Mouse (Mus musculus) mouse trophoblast stem cell (cell line): Measurements from ENCODE around the gene Slc37a1.

Source experiments
- in situ Hi-C, 2 experiments: fragments of 300-500 bp; cut with MseI, MboI; formaldehyde crosslinking; loops; 2 replicates in 1 of 2; 3 replicates in 1 of 2; pipeline ENCODE4 v1.15.1; 2025

The Slc37a1 gene

GRCm38 (mm10) chr17:31286492-31286891 is at the start of gene Slc37a1:
Gene Slc37a1, plus strand, starts transcription at chr17:31286792.
- in situ Hi-C loops = no loop called here

- in situ Hi-C loops = loop anchor here in 1 of 2 experiments (25.0 kb wide), 1 partner anchor 101 kb away; the partner anchor contains the start of genes Tff2 and Tff3
These were observed 48.2 kb upstream of the Slc37a1 start for GRCm38 (mm10) chr17:31238234-31239020.

- in situ Hi-C loops = loop anchor here in 1 of 2 experiments (25.0 kb wide), 1 partner anchor 104 kb away; the partner anchor contains the start of genes Tff2 and Tff3
These were observed 45.4 kb upstream of the Slc37a1 start for GRCm38 (mm10) chr17:31241156-31241555.

GRCm38 (mm10) chr17:31242764-31243163 is 43.8 kb upstream of the Slc37a1 start:
- in situ Hi-C loops = loop anchor here in 1 of 2 experiments (25.0 kb wide), 1 partner anchor 105 kb away; the partner anchor contains the start of genes Tff2 and Tff3

GRCm38 (mm10) chr17:31245321-31245720 is 41.3 kb upstream of the Slc37a1 start:
- in situ Hi-C loops = loop anchor here in 1 of 2 experiments (25.0 kb wide), 1 partner anchor 108 kb away; the partner anchor contains the start of genes Tff2 and Tff3

- in situ Hi-C loops = loop anchor here in 1 of 2 experiments (25.0 kb wide), 1 partner anchor 110 kb away; the partner anchor contains the start of genes Tff2 and Tff3
These were observed 39.4 kb upstream of the Slc37a1 start for GRCm38 (mm10) chr17:31247144-31247543.

- in situ Hi-C loops = no loop called here
These were observed 32.6 kb upstream of the Slc37a1 start for GRCm38 (mm10) chr17:31253951-31254350.

GRCm38 (mm10) chr17:31254463-31254931 is 32.1 kb upstream of the Slc37a1 start:
- in situ Hi-C loops = no loop called here

- in situ Hi-C loops = loop anchor here (5.0 kb wide), 2 partner anchors 35 to 40 kb away; no protein-coding TSS in a partner anchor
These were observed 29.4 kb upstream of the Slc37a1 start for GRCm38 (mm10) chr17:31257149-31257548.

- in situ Hi-C loops = loop anchor here (5.0 kb wide), 2 partner anchors 34 to 39 kb away; no protein-coding TSS in a partner anchor
These were observed 28.7 kb upstream of the Slc37a1 start for GRCm38 (mm10) chr17:31257898-31258297.

- in situ Hi-C loops = loop anchor here (5.0 kb wide), 2 partner anchors 34 to 39 kb away; no protein-coding TSS in a partner anchor
These were observed 28.2 kb upstream of the Slc37a1 start for GRCm38 (mm10) chr17:31258310-31258865.

- in situ Hi-C loops = loop anchor here (5.0 kb wide), 2 partner anchors 33 to 38 kb away; no protein-coding TSS in a partner anchor
These were observed 27.4 kb upstream of the Slc37a1 start for GRCm38 (mm10) chr17:31259145-31259544.

- in situ Hi-C loops = loop anchor here (5.0 kb wide), 2 partner anchors 32 to 37 kb away; no protein-coding TSS in a partner anchor
These were observed 26.8 kb upstream of the Slc37a1 start for GRCm38 (mm10) chr17:31259825-31260224.

GRCm38 (mm10) chr17:31260430-31260829 is 26.2 kb upstream of the Slc37a1 start:
- in situ Hi-C loops = no loop called here

- in situ Hi-C loops = no loop called here
These were observed 25.2 kb upstream of the Slc37a1 start for GRCm38 (mm10) chr17:31261352-31261751.

GRCm38 (mm10) chr17:31262715-31263114 is 23.9 kb upstream of the Slc37a1 start:
- in situ Hi-C loops = no loop called here

GRCm38 (mm10) chr17:31263770-31264169 is 22.8 kb upstream of the Slc37a1 start:
- in situ Hi-C loops = no loop called here

GRCm38 (mm10) chr17:31264372-31264771 is 22.2 kb upstream of the Slc37a1 start:
- in situ Hi-C loops = no loop called here

GRCm38 (mm10) chr17:31265171-31265572 is 21.4 kb upstream of the Slc37a1 start:
- in situ Hi-C loops = no loop called here

GRCm38 (mm10) chr17:31265831-31266230 is 20.8 kb upstream of the Slc37a1 start:
- in situ Hi-C loops = no loop called here

- in situ Hi-C loops = no loop called here
These were observed 20.2 kb upstream of the Slc37a1 start for GRCm38 (mm10) chr17:31266321-31266950.

- in situ Hi-C loops = no loop called here
These were observed 19.5 kb upstream of the Slc37a1 start for GRCm38 (mm10) chr17:31267138-31267537.
